Mouse (Mus musculus) heart, adult 18-20 months (tissue): ENCODE data around the gene Stx4a. TPM values are rescaled to one million over a fixed set of nuclear protein-coding genes. Genes with fewer than 3 reads are reported as not detected.
"Not testable (repeated sequence)": the region's sequence is repeated elsewhere in the genome, so short reads cannot be mapped to it uniquely, and the experiment has no call there.

ENCODE experiments used
- DNase-seq, 2 experiments: peaks; one replicate each; pipeline ENCODE4 v3.0.0; 2021 to 2022; ENCODE audit warnings: mixed read lengths in 1 of 2
- long read RNA-seq, 2 experiments: library from polyadenylated mRNA; stranded (forward); transcript quantifications; one replicate each; pipeline ENCODE4 v2.0.0; 2021
- total RNA-seq, 2 experiments: library from RNA; stranded (reverse); gene quantifications; 2 replicates each; pipeline ENCODE4 v1.2.3; 2021

The Stx4a gene
- total RNA-seq, result 10 to 100 TPM; 66.5 to 67.0 TPM
- long read RNA-seq, experiment 1, partial matches to known transcripts, result 3 of 7 reads
- long read RNA-seq, experiment 1, other reads (novel, unspliced or antisense), result 0 of 7 reads
- long read RNA-seq, experiment 2, partial matches to known transcripts, result 4 of 11 reads
- long read RNA-seq, experiment 2, other reads (novel, unspliced or antisense), result 3 of 11 reads

GRCm38 (mm10) chr7:127824176-127824871 lies at the start of gene Stx4a, which contains the start of gene Stx1b:
Gene Stx4a, plus strand, starts transcription at chr7:127824294.
Gene Stx1b, minus strand, starts transcription at chr7:127824549.
- DNase-seq, result no peak

- DNase-seq, result not testable (repeated sequence)
Measured at GRCm38 (mm10) chr7:127775837-127776236, 48.3 kb upstream of the Stx4a start.

GRCm38 (mm10) chr7:127776426-127776825 lies 47.7 kb upstream of the Stx4a start, which contains the start of gene Setd1a:
Gene Setd1a, plus strand, starts transcription at chr7:127776670.
- peak; percentile 88 to 96 for DNase-seq

GRCm38 (mm10) chr7:127776878-127777473 lies 47.1 kb upstream of the Stx4a start:
- DNase-seq, result peak; percentile 97

- peak; percentile 50 to 68 for DNase-seq
Measured at GRCm38 (mm10) chr7:127777474-127778266, 46.4 kb upstream of the Stx4a start.

- no peak for DNase-seq
Measured at GRCm38 (mm10) chr7:127778350-127778749, 45.7 kb upstream of the Stx4a start.

- no peak for DNase-seq
Measured at GRCm38 (mm10) chr7:127785308-127785707, 38.8 kb upstream of the Stx4a start, which contains the start of gene Gm49388. Gene Gm49388, plus strand, starts transcription at chr7:127785608.

GRCm38 (mm10) chr7:127797076-127797845 lies 26.8 kb upstream of the Stx4a start:
- DNase-seq, result no peak

GRCm38 (mm10) chr7:127798591-127798990 lies 25.5 kb upstream of the Stx4a start:
- DNase-seq, result no peak

GRCm38 (mm10) chr7:127799211-127799610 lies 24.9 kb upstream of the Stx4a start:
- no peak for DNase-seq

GRCm38 (mm10) chr7:127799738-127800137 lies 24.4 kb upstream of the Stx4a start:
- no peak for DNase-seq

GRCm38 (mm10) chr7:127800435-127801009 lies 23.6 kb upstream of the Stx4a start, which contains the start of gene Hsd3b7:
Gene Hsd3b7, plus strand, starts transcription at chr7:127800604.
- peak; percentile 96 to 98 for DNase-seq

- DNase-seq, result peak; percentile 25 to 34
Measured at GRCm38 (mm10) chr7:127801010-127801621, 23.0 kb upstream of the Stx4a start.

- DNase-seq, result no peak
Measured at GRCm38 (mm10) chr7:127802313-127802712, 21.8 kb upstream of the Stx4a start.

- DNase-seq, result no peak
Measured at GRCm38 (mm10) chr7:127808821-127809220, 15.3 kb upstream of the Stx4a start.

GRCm38 (mm10) chr7:127809846-127810245 lies 14.2 kb upstream of the Stx4a start:
- DNase-seq, result no peak

- no peak for DNase-seq
Measured at GRCm38 (mm10) chr7:127810650-127811049, 13.4 kb upstream of the Stx4a start.

- DNase-seq, result no peak
Measured at GRCm38 (mm10) chr7:127811240-127811639, 12.9 kb upstream of the Stx4a start.

GRCm38 (mm10) chr7:127812292-127812691 lies 11.8 kb upstream of the Stx4a start:
- DNase-seq, result no peak

- peak in 1 of 2 experiments; percentile 69 for DNase-seq
Measured at GRCm38 (mm10) chr7:127813821-127814220, 10.3 kb upstream of the Stx4a start.
